Mouse (Mus musculus) heart, embryonic 12.5 days (tissue): ENCODE data around the gene Stt3b. TPM values are rescaled to one million over a fixed set of nuclear protein-coding genes. Genes with fewer than 3 reads are reported as not detected.

Experiments
- ATAC-seq: fragments of 200-750 bp; cut with Nextera tagmentation; 2 replicates; pipeline ENCODE4 v1.8.0; 2017; ENCODE audit warnings: moderate TSS enrichment, moderate library complexity; ENCODE audit not compliant: insufficient number of reproducible peaks, low FRiP score
- H3K27ac ChIP-seq: fragments of 300-500 bp; sonication (generic); 2 replicates; pipeline ENCODE4 v1.5.1; 2016; ENCODE audit warnings: mild to moderate bottlenecking, moderate library complexity; ENCODE audit not compliant: poor library complexity, severe bottlenecking
- H3K27me3 ChIP-seq: fragments of 300-500 bp; sonication (generic); replicated peaks from 2 replicates; pipeline ENCODE4 v1.6.1; 2016; ENCODE audit warnings: mild to moderate bottlenecking, moderate library complexity
- H3K36me3 ChIP-seq: fragments of 300-500 bp; sonication (generic); 2 replicates; pipeline ENCODE4 v1.6.1; 2016; ENCODE audit warnings: mild to moderate bottlenecking, moderate library complexity
- H3K4me1 ChIP-seq: fragments of 300-500 bp; sonication (generic); replicated peaks from 2 replicates; pipeline ENCODE4 v1.6.1; 2016; ENCODE audit warnings: mild to moderate bottlenecking
- H3K4me2 ChIP-seq: fragments of 300-500 bp; sonication (generic); 2 replicates; pipeline ENCODE4 v1.6.1; 2016; ENCODE audit warnings: mild to moderate bottlenecking, moderate library complexity
- H3K4me3 ChIP-seq: fragments of 300-500 bp; sonication (generic); 2 replicates; pipeline ENCODE4 v1.5.1; 2016; ENCODE audit warnings: mild to moderate bottlenecking
- H3K9ac ChIP-seq: fragments of 300-500 bp; sonication (generic); 2 replicates; pipeline ENCODE4 v1.6.1; 2016; ENCODE audit warnings: mild to moderate bottlenecking, moderate library complexity
- H3K9me3 ChIP-seq: fragments of 300-500 bp; sonication (generic); replicated peaks from 2 replicates; pipeline ENCODE4 v1.6.1; 2016; ENCODE audit warnings: mild to moderate bottlenecking, moderate library complexity
- WGBS: fragments of 180-500 bp; shearing (Covaris S2); methylation state at CpG from one replicate; pipeline ENCODE4 v1.1.7; 2016; 5-methylcytosine and 5-hydroxymethylcytosine counted together
- polyA plus RNA-seq: library from polyadenylated mRNA; unstranded; fragments of >200 nt; fragmentation: Nextera tagmentation; extraction: Ambion mirVana; gene quantifications from 2 replicates; pipeline ENCODE4 v1.2.1, GENCODE M21; 2016

Gene Stt3b
- polyA plus RNA-seq, 1 experiment from 2014 or later: 121 TPM

- H3K36me3 ChIP-seq: peaks cover 18% of the 10 kb centered on the region
- no peaks in the 10 kb centered on the region for H3K9me3 ChIP-seq
- 87% methylated on average over 5 of the region's 5 CpGs for WGBS
- peaks cover 14% of the 10 kb centered on the region for H3K4me1 ChIP-seq
- H3K4me3 ChIP-seq: no peak overlapping the region
- no peak overlapping the region for H3K27ac ChIP-seq
- no peak for ATAC-seq
- no peaks in the 10 kb centered on the region for H3K27me3 ChIP-seq
- H3K9ac ChIP-seq: no peak overlapping the region
- no peak overlapping the region for H3K4me2 ChIP-seq
Measured at GRCm38 (mm10) chr9:115233721-115234120, 76.5 kb downstream of the Stt3b start.

GRCm38 (mm10) chr9:115231476-115231875 is 78.7 kb downstream of the Stt3b start:
- 84% methylated on average over 3 of the region's 3 CpGs for WGBS
- H3K9me3 ChIP-seq: no peaks in the 10 kb centered on the region
- no peaks in the 10 kb centered on the region for H3K27me3 ChIP-seq
- no peak overlapping the region for H3K9ac ChIP-seq
- no peak overlapping the region for H3K27ac ChIP-seq
- H3K4me3 ChIP-seq: no peak overlapping the region
- H3K4me2 ChIP-seq: no peak overlapping the region
- peaks cover 14% of the 10 kb centered on the region for H3K4me1 ChIP-seq
- peaks cover 18% of the 10 kb centered on the region for H3K36me3 ChIP-seq
- no peak for ATAC-seq

- Histone ChIP-seq H3K36me3 (peaks cover 18% of the 10 kb centered on the region), H3K9ac (no peak overlapping the region), H3K4me1 (peaks cover 14% of the 10 kb centered on the region), H3K4me3 (no peak overlapping the region), H3K4me2 (no peak overlapping the region), H3K9me3 (no peaks in the 10 kb centered on the region), H3K27me3 (no peaks in the 10 kb centered on the region), H3K27ac (no peak overlapping the region)
- 22% methylated on average over 3 of the region's 3 CpGs for WGBS
- ATAC-seq: no peak
Measured at GRCm38 (mm10) chr9:115230141-115230540, 80.1 kb downstream of the Stt3b start.

- Histone ChIP-seq H3K9me3 (no peaks in the 10 kb centered on the region), H3K4me1 (peaks cover 14% of the 10 kb centered on the region), H3K4me2 (no peak overlapping the region), H3K36me3 (peaks cover 18% of the 10 kb centered on the region), H3K27me3 (no peaks in the 10 kb centered on the region), H3K9ac (no peak overlapping the region), H3K4me3 (no peak overlapping the region), H3K27ac (no peak overlapping the region)
- 0 out of 2 replicates have a peak, but pooled peaks have one; percentile 22 for ATAC-seq
- WGBS: 83% methylated on average over 10 of the region's 10 CpGs
Measured at GRCm38 (mm10) chr9:115229676-115230075, 80.5 kb downstream of the Stt3b start.

GRCm38 (mm10) chr9:115229145-115229544 is 81.1 kb downstream of the Stt3b start:
- ATAC-seq: no peak
- peaks cover 14% of the 10 kb centered on the region for H3K4me1 ChIP-seq
- no peaks in the 10 kb centered on the region for H3K9me3 ChIP-seq
- no peaks in the 10 kb centered on the region for H3K27me3 ChIP-seq
- no peak overlapping the region for H3K27ac ChIP-seq
- H3K36me3 ChIP-seq: peaks cover 14% of the 10 kb centered on the region
- 47% methylated on average over 4 of the region's 4 CpGs for WGBS
- H3K4me2 ChIP-seq: no peak overlapping the region
- H3K4me3 ChIP-seq: no peak overlapping the region
- H3K9ac ChIP-seq: no peak overlapping the region

GRCm38 (mm10) chr9:115224744-115225354 is 85.4 kb downstream of the Stt3b start:
- no peak overlapping the region for H3K4me2 ChIP-seq
- H3K27me3 ChIP-seq: no peaks in the 10 kb centered on the region
- H3K27ac ChIP-seq: no peak overlapping the region
- 0 out of 2 replicates have a peak, but pooled peaks cover 3% of the 10 kb centered on the region for H3K36me3 ChIP-seq
- H3K9me3 ChIP-seq: no peaks in the 10 kb centered on the region
- ATAC-seq: no peak
- 67% methylated on average over 7 of the region's 7 CpGs for WGBS
- H3K4me1 ChIP-seq: peaks cover 8% of the 10 kb centered on the region; the same call in 1 of the 2 replicates
- no peak overlapping the region for H3K9ac ChIP-seq
- no peak overlapping the region for H3K4me3 ChIP-seq

GRCm38 (mm10) chr9:115221265-115221664 is 89.0 kb downstream of the Stt3b start:
- H3K27me3 ChIP-seq: no peaks in the 10 kb centered on the region
- H3K4me2 ChIP-seq: no peak overlapping the region
- H3K4me3 ChIP-seq: no peak overlapping the region
- WGBS: 67% methylated on average over 7 of the region's 7 CpGs
- no peaks in the 10 kb centered on the region for H3K9me3 ChIP-seq
- no peaks in the 10 kb centered on the region for H3K36me3 ChIP-seq
- no peak overlapping the region for H3K9ac ChIP-seq
- H3K27ac ChIP-seq: no peak overlapping the region
- ATAC-seq: no peak
- H3K4me1 ChIP-seq: peaks cover 2% of the 10 kb centered on the region

- no peak for ATAC-seq
- H3K4me2 ChIP-seq: no peak overlapping the region
- 71% methylated on average over 7 of the region's 7 CpGs for WGBS
Measured at GRCm38 (mm10) chr9:115220466-115220865, 89.8 kb downstream of the Stt3b start.

GRCm38 (mm10) chr9:115217984-115218383 is 92.2 kb downstream of the Stt3b start:
- Histone ChIP-seq H3K36me3 (no peaks in the 10 kb centered on the region), H3K27ac (no peak overlapping the region), H3K9ac (no peak overlapping the region), H3K9me3 (0 out of 2 replicates have a peak, but pooled peaks cover 4% of the 10 kb centered on the region), H3K4me2 (no peak overlapping the region), H3K4me3 (no peak overlapping the region), H3K27me3 (no peaks in the 10 kb centered on the region), H3K4me1 (peaks cover 19% of the 10 kb centered on the region)
- WGBS: 32% methylated on average over 9 of the region's 9 CpGs
- ATAC-seq: no peak

More at GRCm38 (mm10) chr9:115220466-115220865, 89.8 kb downstream of the Stt3b start:
- H3K9ac ChIP-seq: no peak overlapping the region
- no peak overlapping the region for H3K4me3 ChIP-seq
- H3K27me3 ChIP-seq: no peaks in the 10 kb centered on the region
- no peak overlapping the region for H3K27ac ChIP-seq
- peaks cover 10% of the 10 kb centered on the region for H3K4me1 ChIP-seq
- no peaks in the 10 kb centered on the region for H3K9me3 ChIP-seq
- no peaks in the 10 kb centered on the region for H3K36me3 ChIP-seq

- H3K4me2 ChIP-seq: peak overlapping the region; percentile 27
- no peak overlapping the region for H3K4me3 ChIP-seq
- WGBS: 32% methylated on average over 21 of the region's 21 CpGs
- H3K36me3 ChIP-seq: no peaks in the 10 kb centered on the region
- H3K27me3 ChIP-seq: no peaks in the 10 kb centered on the region
- H3K9ac ChIP-seq: no peak overlapping the region; the same call in 1 of the 2 replicates
- H3K27ac ChIP-seq: no peak overlapping the region
- H3K9me3 ChIP-seq: 0 out of 2 replicates have a peak, but pooled peaks cover 4% of the 10 kb centered on the region
- ATAC-seq: peak; percentile 63
- peaks cover 19% of the 10 kb centered on the region for H3K4me1 ChIP-seq
Measured at GRCm38 (mm10) chr9:115215830-115216701, 94.2 kb downstream of the Stt3b start.
